Mouse (Mus musculus): ENCODE measurements around the gene Vmn2r117.
"Not testable (repeated sequence)": the region's sequence is repeated elsewhere in the genome, so short reads cannot be mapped to it uniquely, and the experiment has no call there.

DNA sequence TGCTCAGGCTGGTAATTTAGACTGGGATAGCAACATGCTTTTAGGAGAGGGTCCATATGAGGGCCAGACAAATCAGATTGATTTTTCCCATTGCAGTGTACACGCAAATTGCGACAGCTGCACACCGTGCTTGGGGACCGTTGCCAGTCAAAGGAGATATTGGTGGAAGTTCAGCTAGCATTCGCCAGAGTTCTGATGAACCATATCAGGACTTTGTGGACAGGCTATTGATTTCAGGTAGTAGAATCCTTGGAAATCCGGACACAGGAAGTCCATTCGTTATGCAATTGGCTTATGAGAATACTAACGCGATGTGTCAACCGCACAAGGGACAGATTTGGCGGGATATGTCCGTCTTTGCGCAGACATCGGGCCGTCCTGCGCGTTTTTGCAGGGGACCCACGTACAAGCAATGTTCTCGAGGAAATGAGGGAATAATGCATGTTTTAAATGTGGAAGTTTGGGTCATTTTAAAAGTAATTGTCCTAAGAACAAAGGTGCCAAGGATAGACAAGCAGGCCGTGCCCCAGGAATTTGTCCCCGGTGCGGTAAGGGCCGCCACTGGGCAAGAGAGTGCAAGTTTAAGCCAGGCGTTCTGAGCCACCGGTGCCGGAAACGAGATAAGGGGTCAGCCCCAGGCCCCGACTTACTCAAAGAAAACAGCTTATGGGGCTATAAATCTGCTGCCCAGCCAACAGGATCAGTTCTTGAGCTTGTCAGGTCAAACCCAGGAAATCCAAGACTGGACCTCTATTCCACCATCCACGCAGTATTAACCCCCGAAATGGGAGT, 43.6 kb upstream of the Vmn2r117 start:
- not testable (repeated sequence) for TF ChIP-seq POLR2A (IDR thresholded peaks at IDR 0.05; ENCODE audit: low read depth, low read length); CTCF (conservative IDR thresholded peaks at IDR 0.05; ENCODE audit: insufficient read depth, insufficient read length, low read depth, low read length)

All from kidney, adult 2 months (tissue).